Mouse (Mus musculus) effector memory CD4-positive, alpha-beta T cell, adult 5 months (primary cell): ENCODE measurements around the gene Alpl. TPM values are rescaled to one million over a fixed set of nuclear protein-coding genes. Genes with fewer than 3 reads are reported as not detected.

Experiments
- polyA plus RNA-seq: library from polyadenylated mRNA; unstranded; fragments of 100-300 nt; shearing (Covaris generic); gene quantifications from one replicate; pipeline ENCODE4 v1.2.1, GENCODE M21; 2017

The Alpl gene
- 0.57 TPM for polyA plus RNA-seq

GRCm38 (mm10) chr4:137795611-137796557 is at the start of gene Alpl:
TSS of gene Alpl (minus strand) at chr4:137796384.

Other genes with a start within 250 kb of the Alpl start
- not detected for gene Ldlrad2, start 221.8 kb downstream of the Alpl start, polyA plus RNA-seq
- 157 TPM for gene Usp48, start 202.6 kb downstream of the Alpl start, polyA plus RNA-seq
- 2.3 TPM for gene Rap1gap, start 131.7 kb downstream of the Alpl start, polyA plus RNA-seq
- gene Ece1, start 65.9 kb upstream of the Alpl start, polyA plus RNA-seq = 31.3 TPM
- 59.1 TPM for gene Eif4g3, start 196.6 kb upstream of the Alpl start, polyA plus RNA-seq